Mouse (Mus musculus): ENCODE data around the gene Cdrt4. TPM values are rescaled to one million over a fixed set of nuclear protein-coding genes. Genes with fewer than 3 reads are reported as not detected.
A peak's percentile ranks its signal among the peaks of the same experiment; 100 is the strongest.

Gene Cdrt4
- polyA plus RNA-seq, 1 experiment from 2014 or later = not detected

DNA sequence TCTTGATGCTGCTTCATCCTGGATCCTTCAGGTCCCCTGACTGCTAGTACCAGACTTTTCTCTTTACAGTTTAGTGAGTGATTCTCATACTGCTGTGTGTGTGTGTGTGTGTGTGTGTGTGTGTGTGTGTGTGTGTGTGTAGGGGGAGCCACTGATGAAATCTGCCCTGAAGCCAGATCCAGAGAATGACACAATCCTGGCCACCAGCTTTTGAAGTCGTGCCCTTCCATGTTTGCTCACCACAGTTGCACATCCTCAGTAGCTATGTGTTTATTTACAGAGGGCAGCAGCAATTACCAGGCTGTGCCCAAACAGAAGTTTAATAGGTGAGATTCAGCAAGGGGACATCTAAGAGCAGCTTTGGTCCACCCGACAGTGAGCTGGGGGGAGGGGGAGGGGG lies 34.2 kb upstream of the Cdrt4 start:
- Histone ChIP-seq H3K27me3 (ENCODE audit: control insufficient read depth, insufficient read depth, low read length) (no peaks in the 10 kb centered on the region), H3K27ac (ENCODE audit: low read depth, low read length) (no peak overlapping the region), H3K4me2 (ENCODE audit: low read depth, low read length, severe bottlenecking) (no peak overlapping the region), H3K4me3 (ENCODE audit: low read depth, low read length) (no peak overlapping the region), H3K9me3 (ENCODE audit: control insufficient read depth, low read length) (no peaks in the 10 kb centered on the region), H3K4me1 (replicated peaks; ENCODE audit: control insufficient read depth, insufficient read depth, low read length) (no peaks in the 10 kb centered on the region; the same call in 1 of the 2 replicates), H3K9ac (ENCODE audit: low read length) (no peak overlapping the region), H3K36me3 (ENCODE audit: control insufficient read depth, insufficient read depth, low read length) (no peaks in the 10 kb centered on the region)
- DNase-seq (ENCODE audit: low spot score) (no peak), ATAC-seq (replicated peaks; ENCODE audit: low FRiP score) (no peak)
- 39% methylated on average over 2 of the region's 2 CpGs for WGBS

DNA sequence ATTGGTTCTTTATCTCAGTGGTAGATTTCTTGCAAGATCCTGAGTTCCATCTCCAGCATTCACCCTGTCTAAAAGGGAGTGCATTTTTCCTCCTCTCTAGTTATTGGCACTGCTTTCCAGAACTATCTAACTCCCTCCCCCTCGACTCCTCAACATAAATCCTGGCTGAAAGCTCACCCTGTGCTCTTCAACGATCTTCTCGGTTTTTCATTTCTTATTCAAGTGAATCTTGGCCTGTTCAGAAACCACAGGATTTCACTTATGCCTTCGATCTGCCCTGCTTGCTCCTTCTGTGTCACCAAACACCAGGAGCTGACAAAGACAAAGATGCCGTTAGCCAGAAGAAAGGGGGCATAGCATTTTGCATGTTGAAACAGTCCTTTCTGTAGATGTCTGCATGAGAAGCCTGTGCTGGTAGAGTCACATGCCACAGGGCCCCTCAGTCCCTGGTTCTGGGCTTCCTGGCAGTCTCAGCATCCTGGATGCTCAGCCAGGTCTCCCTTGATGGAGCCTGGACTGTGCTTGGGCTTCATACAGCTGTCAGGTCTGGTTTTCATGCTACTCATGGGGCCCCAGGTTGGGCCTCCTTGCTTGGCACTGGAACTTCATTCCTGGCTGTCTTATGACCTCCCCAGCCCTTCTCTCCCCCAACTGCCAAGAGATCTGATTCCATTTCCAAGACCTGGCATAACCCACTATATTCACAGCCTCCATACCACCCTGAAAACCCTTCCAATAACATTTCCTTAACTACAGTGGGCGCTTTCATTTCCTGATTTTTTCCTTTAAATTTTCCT lies 30.8 kb upstream of the Cdrt4 start:
- 80% methylated on average over 6 of the region's 6 CpGs for WGBS
- H3K4me2 ChIP-seq (ENCODE audit: low read depth, low read length, severe bottlenecking) = no peak overlapping the region

DNA sequence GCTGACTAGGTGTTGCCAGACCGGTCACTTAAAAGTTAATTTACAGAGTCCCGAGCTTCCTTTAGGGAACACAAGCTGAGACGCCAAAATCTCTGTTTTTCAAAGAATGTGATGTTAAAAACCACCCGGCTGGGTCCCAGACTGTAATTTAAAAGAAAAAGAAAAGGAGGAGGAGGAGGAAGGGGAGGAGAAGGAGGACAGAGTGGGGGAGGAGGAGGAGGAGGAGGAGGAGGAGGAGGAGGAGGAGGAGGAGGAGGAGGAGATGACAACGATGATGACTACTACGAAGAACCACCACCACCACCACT lies 30.3 kb upstream of the Cdrt4 start:
- 27% methylated on average over 6 of the region's 6 CpGs for WGBS
- H3K4me2 ChIP-seq (ENCODE audit: low read depth, low read length, severe bottlenecking) = no peak overlapping the region; the same call in 1 of the 2 replicates

More for the DNA sequence above, 30.8 kb upstream of the Cdrt4 start:
- Histone ChIP-seq H3K36me3 (ENCODE audit: control insufficient read depth, insufficient read depth, low read length) (no peaks in the 10 kb centered on the region), H3K4me3 (ENCODE audit: low read depth, low read length) (no peak overlapping the region), H3K9me3 (ENCODE audit: control insufficient read depth, low read length) (no peaks in the 10 kb centered on the region), H3K4me1 (replicated peaks; ENCODE audit: control insufficient read depth, insufficient read depth, low read length) (no peaks in the 10 kb centered on the region; the same call in 1 of the 2 replicates), H3K27me3 (ENCODE audit: control insufficient read depth, insufficient read depth, low read length) (no peaks in the 10 kb centered on the region), H3K9ac (ENCODE audit: low read length) (no peak overlapping the region), H3K27ac (ENCODE audit: low read depth, low read length) (no peak overlapping the region)
- ATAC-seq (replicated peaks; ENCODE audit: low FRiP score) (no peak), DNase-seq (ENCODE audit: low spot score) (no peak)

DNA sequence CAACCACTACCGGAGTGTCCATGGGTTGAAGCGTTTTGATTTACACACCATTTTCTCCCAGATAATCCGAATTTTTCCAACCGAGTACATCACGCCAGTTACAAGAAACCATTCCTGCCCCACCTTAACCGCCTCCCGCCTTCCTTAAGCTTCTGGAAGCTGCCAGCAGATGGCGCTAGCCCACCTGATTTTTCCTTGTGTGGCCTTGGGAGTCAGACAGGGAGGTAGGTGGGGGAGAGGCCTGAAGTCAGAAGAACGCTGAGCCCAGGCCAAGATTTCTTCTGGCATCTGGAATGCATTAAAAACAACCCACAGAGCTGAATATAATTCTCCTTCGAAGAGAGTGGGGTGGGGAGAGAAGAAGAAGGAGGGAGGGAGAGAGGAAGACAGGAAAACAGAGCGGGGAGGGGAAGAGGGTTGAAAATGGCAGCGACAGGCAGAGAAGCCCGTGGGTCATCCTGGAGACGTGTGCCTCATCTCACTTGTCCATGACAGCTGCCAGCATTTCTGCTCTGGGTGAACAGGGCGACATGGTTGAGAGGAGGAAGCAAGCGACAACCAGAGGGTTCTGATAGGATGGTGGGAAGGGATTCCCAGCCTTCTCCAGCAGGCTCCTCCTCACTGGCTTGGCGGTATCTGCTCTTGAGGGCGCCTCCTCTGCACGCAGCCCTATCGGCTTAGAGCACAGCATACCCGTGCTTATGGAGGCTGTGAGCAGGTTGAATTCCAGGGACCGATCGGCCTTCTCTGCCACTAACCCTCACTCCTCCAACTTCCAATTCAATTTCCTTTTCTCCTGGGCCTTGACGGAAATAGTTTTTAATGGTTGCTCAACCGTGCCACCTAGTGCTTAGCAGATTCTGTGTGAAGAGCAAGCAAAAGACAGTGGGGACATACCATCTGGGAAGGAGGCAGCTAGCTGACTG lies 29.7 kb upstream of the Cdrt4 start:
- Histone ChIP-seq H3K4me2 (ENCODE audit: low read depth, low read length, severe bottlenecking) (peak overlapping the region; percentile 12; the same call in 1 of the 2 replicates), H3K9ac (ENCODE audit: low read length) (peak overlapping the region; percentile 12; the same call in 1 of the 2 replicates), H3K27ac (ENCODE audit: low read depth, low read length) (no peak overlapping the region), H3K4me1 (replicated peaks; ENCODE audit: control insufficient read depth, insufficient read depth, low read length) (no peaks in the 10 kb centered on the region; the same call in 1 of the 2 replicates), H3K9me3 (ENCODE audit: control insufficient read depth, low read length) (no peaks in the 10 kb centered on the region), H3K36me3 (ENCODE audit: control insufficient read depth, insufficient read depth, low read length) (no peaks in the 10 kb centered on the region), H3K27me3 (ENCODE audit: control insufficient read depth, insufficient read depth, low read length) (no peaks in the 10 kb centered on the region), H3K4me3 (ENCODE audit: low read depth, low read length) (peak overlapping the region; percentile 15; the same call in 1 of the 2 replicates)
- DNase-seq (ENCODE audit: low spot score) = peak; percentile 95
- ATAC-seq (replicated peaks; ENCODE audit: low FRiP score) = peak; percentile 71; the same call in 1 of the 2 replicates
- 28% methylated on average over 25 of the region's 25 CpGs for WGBS

More for the DNA sequence above, 30.3 kb upstream of the Cdrt4 start:
- DNase-seq (ENCODE audit: low spot score) (no peak), ATAC-seq (replicated peaks; ENCODE audit: low FRiP score) (no peak)
- peak overlapping the region; percentile 15; the same call in 1 of the 2 replicates for H3K4me3 ChIP-seq (ENCODE audit: low read depth, low read length)
- no peaks in the 10 kb centered on the region for H3K27me3 ChIP-seq (ENCODE audit: control insufficient read depth, insufficient read depth, low read length)
- no peak overlapping the region for H3K9ac ChIP-seq (ENCODE audit: low read length)
- H3K4me1 ChIP-seq (replicated peaks; ENCODE audit: control insufficient read depth, insufficient read depth, low read length) = no peaks in the 10 kb centered on the region; the same call in 1 of the 2 replicates
- H3K27ac ChIP-seq (ENCODE audit: low read depth, low read length) = no peak overlapping the region
- H3K9me3 ChIP-seq (ENCODE audit: control insufficient read depth, low read length) = no peaks in the 10 kb centered on the region
- no peaks in the 10 kb centered on the region for H3K36me3 ChIP-seq (ENCODE audit: control insufficient read depth, insufficient read depth, low read length)

GRCm38 (mm10) chr11:62924091-62924761 lies 26.8 kb upstream of the Cdrt4 start:
- Histone ChIP-seq H3K27ac (ENCODE audit: low read depth, low read length) (no peak overlapping the region), H3K4me1 (replicated peaks; ENCODE audit: control insufficient read depth, insufficient read depth, low read length) (no peaks in the 10 kb centered on the region; the same call in 1 of the 2 replicates), H3K4me2 (ENCODE audit: low read depth, low read length, severe bottlenecking) (no peak overlapping the region), H3K9ac (ENCODE audit: low read length) (no peak overlapping the region), H3K4me3 (ENCODE audit: low read depth, low read length) (no peak overlapping the region), H3K27me3 (ENCODE audit: control insufficient read depth, insufficient read depth, low read length) (no peaks in the 10 kb centered on the region), H3K9me3 (ENCODE audit: control insufficient read depth, low read length) (no peaks in the 10 kb centered on the region), H3K36me3 (ENCODE audit: control insufficient read depth, insufficient read depth, low read length) (no peaks in the 10 kb centered on the region)
- ATAC-seq (replicated peaks; ENCODE audit: low FRiP score) (no peak), DNase-seq (ENCODE audit: low spot score) (no peak)
- 92% methylated on average over 6 of the region's 6 CpGs for WGBS

GRCm38 (mm10) chr11:62929799-62930198 lies 21.2 kb upstream of the Cdrt4 start:
- no peaks in the 10 kb centered on the region for H3K27me3 ChIP-seq (ENCODE audit: control insufficient read depth, insufficient read depth, low read length)
- H3K4me1 ChIP-seq (replicated peaks; ENCODE audit: control insufficient read depth, insufficient read depth, low read length) = no peaks in the 10 kb centered on the region
- no peak overlapping the region for H3K4me3 ChIP-seq (ENCODE audit: low read depth, low read length)
- no peaks in the 10 kb centered on the region for H3K36me3 ChIP-seq (ENCODE audit: control insufficient read depth, insufficient read depth, low read length)
- H3K9me3 ChIP-seq (ENCODE audit: control insufficient read depth, low read length) = no peaks in the 10 kb centered on the region
- no peak for DNase-seq (ENCODE audit: low spot score)
- H3K4me2 ChIP-seq (ENCODE audit: low read depth, low read length, severe bottlenecking) = no peak overlapping the region
- H3K27ac ChIP-seq (ENCODE audit: low read depth, low read length) = no peak overlapping the region
- whole genome bisulfite sequencing = 74% methylated on average over 3 of the region's 3 CpGs
- ATAC-seq (replicated peaks; ENCODE audit: low FRiP score) = no peak
- no peak overlapping the region for H3K9ac ChIP-seq (ENCODE audit: low read length)

GRCm38 (mm10) chr11:62930574-62930973 lies 20.4 kb upstream of the Cdrt4 start:
- Histone ChIP-seq H3K4me3 (ENCODE audit: low read depth, low read length) (no peak overlapping the region), H3K9me3 (ENCODE audit: control insufficient read depth, low read length) (no peaks in the 10 kb centered on the region), H3K4me2 (ENCODE audit: low read depth, low read length, severe bottlenecking) (no peak overlapping the region), H3K27ac (ENCODE audit: low read depth, low read length) (no peak overlapping the region), H3K9ac (ENCODE audit: low read length) (no peak overlapping the region), H3K4me1 (replicated peaks; ENCODE audit: control insufficient read depth, insufficient read depth, low read length) (no peaks in the 10 kb centered on the region), H3K36me3 (ENCODE audit: control insufficient read depth, insufficient read depth, low read length) (no peaks in the 10 kb centered on the region), H3K27me3 (ENCODE audit: control insufficient read depth, insufficient read depth, low read length) (no peaks in the 10 kb centered on the region)
- 88% methylated on average over 4 of the region's 4 CpGs for WGBS
- ATAC-seq (replicated peaks; ENCODE audit: low FRiP score) = no peak
- no peak for DNase-seq (ENCODE audit: low spot score)

- Histone ChIP-seq H3K9ac (ENCODE audit: low read length) (no peak overlapping the region), H3K9me3 (ENCODE audit: control insufficient read depth, low read length) (no peaks in the 10 kb centered on the region), H3K4me3 (ENCODE audit: low read depth, low read length) (no peak overlapping the region), H3K27me3 (ENCODE audit: control insufficient read depth, insufficient read depth, low read length) (no peaks in the 10 kb centered on the region), H3K27ac (ENCODE audit: low read depth, low read length) (no peak overlapping the region), H3K4me2 (ENCODE audit: low read depth, low read length, severe bottlenecking) (no peak overlapping the region), H3K36me3 (ENCODE audit: control insufficient read depth, insufficient read depth, low read length) (no peaks in the 10 kb centered on the region), H3K4me1 (replicated peaks; ENCODE audit: control insufficient read depth, insufficient read depth, low read length) (no peaks in the 10 kb centered on the region)
- DNase-seq (ENCODE audit: low spot score) (no peak), ATAC-seq (replicated peaks; ENCODE audit: low FRiP score) (no peak)
- 87% methylated on average over 5 of the region's 5 CpGs for WGBS
These were observed 19.9 kb upstream of the Cdrt4 start for GRCm38 (mm10) chr11:62931141-62931540.

Data from forebrain, embryonic 11.5 days (tissue).